Mouse (Mus musculus) skeletal muscle tissue, adult 2 months (tissue): ENCODE results near the gene Crebbp.
"Not testable (repeated sequence)": the region's sequence is repeated elsewhere in the genome, so short reads cannot be mapped to it uniquely, and the experiment has no call there.

ENCODE experiments used
- DNase-seq: peaks from one replicate; pipeline ENCODE4 v3.0.0-alpha.2; 2012; ENCODE audit warnings: low read depth, low spot score

The Crebbp gene

DNA sequence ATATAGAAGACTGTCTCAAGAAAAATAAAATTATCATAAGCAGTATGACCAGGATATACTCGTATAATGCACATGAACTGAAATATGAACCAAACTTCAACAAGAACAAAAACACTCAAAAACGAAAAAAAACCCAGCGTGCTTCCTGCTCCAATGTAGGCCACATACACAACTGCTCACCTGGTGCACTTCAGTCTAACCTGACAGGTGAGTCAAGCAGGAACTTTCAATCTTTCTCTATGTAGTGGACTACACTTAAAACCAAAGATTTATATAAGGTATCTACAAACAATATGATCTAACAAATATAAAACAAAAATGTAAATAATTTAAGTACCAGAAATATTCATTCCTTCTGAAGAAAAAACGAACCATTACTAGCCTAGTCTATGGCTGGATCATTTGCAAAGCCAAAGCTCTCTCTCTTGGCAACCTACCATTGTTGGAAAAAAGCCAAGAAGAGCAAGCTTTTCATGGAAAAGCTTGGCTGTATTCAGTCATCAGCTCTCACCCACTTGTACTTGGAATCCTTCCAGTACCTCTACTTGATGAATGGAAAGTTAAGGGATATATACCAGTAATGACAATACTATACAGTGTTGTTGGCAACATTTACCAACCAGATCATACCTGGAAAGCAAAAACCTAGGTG lies 53.4 kb downstream of the Crebbp start:
- peak; percentile 71 for DNase-seq

DNA sequence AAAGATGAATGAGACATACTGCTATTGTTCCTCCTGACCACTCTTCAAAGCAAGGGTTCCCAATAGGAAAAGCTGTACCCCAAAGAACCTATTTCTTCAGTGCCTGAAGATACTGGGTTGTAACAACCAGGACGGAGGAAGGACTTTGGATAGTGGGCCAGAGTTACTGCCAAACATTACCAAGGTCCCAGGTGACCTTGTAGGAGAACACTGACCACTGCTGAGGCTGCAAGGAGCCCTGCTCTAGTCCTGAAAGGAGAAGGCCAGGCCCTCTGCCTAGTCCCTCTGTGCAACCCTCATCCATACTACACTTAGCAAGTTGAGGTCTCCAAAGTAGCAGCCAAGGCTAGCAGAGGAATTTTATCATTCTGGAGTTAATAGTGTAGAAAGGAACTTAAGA lies 60.7 kb downstream of the Crebbp start:
- no peak for DNase-seq

DNA sequence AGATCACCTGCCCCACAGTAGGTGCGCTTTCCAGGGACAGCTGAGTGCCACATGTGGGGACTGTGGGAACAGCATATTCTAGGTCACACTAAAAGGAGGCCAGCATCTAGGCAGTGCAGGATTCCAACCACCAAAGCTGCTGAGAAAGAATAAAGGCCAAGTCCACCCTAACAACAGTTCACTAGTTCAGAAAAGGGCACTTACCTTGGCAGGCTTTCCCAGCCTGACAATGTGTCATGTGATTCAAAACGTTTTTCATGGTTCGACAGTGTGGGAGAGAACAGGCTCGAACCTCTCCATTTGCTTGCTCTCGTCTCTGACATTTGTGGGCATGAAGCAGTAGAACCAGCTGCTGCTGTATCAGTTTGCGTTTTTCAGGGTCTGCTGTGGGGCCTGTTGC lies 75.3 kb downstream of the Crebbp start:
- DNase-seq, result no peak

DNA sequence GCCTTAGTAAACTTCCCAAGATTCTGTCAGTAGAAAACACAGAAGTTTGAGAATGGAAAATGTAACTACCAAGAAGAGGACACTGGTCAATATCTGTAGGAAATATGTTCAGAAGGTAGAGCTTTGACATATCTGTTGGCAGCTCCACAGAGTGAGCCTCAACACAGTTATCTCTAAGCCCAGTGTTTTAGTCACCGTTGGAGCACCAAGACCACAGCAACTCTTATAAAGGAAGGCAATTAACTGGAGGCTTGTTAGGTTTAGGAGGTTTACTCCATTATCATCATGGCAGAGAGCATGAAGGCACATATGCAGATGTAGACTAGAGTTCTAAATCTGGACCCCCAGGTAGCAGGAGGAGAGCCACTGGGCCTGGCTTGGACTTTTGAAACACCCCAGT lies 80.0 kb downstream of the Crebbp start:
- no peak for DNase-seq

DNA sequence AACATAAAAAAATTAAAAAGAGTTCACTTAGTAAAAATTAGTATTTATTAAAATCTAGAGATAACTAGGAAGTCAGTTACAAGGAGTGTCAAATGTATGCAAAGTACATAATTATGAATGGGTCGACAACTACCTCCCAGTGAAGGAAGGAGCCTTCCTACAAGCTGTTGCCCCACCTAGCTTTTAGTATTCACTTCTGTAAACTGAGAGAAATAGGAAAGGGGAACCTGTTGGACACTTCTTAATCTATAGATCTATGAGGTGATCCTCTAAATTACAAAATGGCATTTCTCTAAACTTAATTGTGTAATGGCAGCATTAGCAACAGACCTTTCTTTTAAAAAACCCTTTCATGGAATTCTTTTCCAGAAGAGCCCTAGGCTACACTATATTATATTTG lies 84.9 kb downstream of the Crebbp start:
- no peak for DNase-seq

DNA sequence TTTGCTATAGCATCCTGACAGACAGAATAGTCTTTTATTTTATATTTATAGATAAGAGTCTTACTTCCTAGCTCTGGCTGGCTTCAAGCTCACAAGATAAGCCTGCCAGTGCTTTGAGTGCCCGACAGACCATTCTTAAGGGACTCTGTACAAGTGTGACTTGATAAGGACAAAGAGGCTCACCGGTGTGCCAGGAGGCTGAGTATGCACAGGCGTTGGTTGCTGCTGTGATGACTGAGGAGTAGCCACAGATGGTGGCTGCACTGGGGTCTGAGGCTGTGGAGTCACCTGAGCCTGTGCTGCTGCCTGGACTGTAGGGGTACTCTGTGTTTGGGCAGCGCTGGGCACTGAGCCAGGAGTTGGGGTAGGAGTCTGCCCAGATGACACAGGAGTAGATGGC lies 96.7 kb downstream of the Crebbp start:
- no peak for DNase-seq

DNA sequence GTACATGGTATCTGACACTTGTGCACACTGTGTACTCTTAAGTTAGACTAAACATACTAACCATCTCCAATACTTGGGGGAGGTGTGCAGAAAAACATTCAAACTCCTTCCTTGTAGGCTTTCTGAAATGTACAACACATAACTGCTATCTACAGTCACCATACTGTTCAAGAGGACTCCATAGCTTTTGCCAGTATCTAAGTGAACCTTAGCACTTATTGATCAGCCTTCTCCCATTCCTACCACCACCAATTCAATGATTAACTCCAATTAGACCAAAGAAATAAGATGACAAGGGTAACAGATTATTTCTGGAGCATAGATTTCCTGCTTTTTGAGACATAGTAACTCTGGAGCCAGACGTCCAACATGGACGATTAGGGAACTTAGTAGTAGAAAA lies 113.4 kb downstream of the Crebbp start:
- no peak for DNase-seq

DNA sequence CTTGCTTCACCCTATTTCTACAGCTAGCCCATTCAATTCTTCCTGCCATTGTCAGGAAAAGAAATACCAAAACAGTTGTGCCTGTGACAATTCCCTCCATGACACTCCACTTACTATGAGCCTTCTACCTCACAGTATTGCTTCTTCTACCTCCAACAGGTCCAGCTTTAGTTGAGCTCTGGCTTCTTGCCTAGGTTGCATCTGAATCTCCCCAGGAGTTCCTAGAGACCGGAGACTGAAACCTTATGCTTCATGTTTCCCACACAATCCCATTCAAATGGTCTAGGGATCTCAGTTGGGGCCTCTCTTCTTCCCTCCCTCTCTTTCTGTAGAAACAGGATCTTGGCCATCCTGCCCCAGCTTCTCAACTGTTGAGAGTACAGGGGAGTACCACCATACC lies 116.3 kb downstream of the Crebbp start:
- no peak for DNase-seq

DNA sequence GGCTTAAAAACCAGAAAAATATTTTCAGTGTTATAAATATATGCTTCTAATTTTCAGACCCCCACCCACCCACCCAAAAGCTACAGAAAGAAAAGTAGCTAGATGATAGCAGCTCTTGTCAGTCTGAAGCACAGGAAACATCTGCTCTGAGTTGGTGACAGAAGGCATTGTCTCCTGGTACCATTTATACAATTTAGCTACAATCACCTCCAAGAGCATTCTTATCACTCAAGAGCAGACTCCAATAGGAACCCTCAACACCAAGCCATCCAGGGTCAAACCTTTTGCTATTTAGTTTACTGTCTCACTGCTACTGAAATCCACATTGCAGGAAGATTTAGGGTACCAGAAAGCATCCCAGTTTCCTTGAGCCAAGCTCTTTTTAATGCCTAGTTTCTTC lies 116.9 kb downstream of the Crebbp start:
- DNase-seq, result no peak

DNA sequence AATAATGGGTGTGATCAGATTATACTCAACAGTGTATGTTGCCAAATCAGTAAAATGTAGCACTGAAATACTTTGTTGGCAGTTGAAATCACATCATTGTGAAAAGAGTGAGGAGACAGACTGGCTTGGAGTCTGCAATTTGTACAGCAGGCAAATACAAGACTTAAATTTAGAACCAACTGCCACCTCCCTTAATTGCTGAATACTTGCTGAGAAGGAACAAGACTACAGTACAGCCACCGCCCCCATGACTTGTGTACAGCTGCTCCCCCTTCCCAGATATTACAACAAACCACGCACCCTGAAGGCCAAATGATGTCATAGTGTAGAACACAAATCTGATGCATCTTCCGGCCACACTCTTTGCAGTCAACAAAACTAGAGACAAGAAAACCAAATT lies 117.7 kb downstream of the Crebbp start:
- DNase-seq, result no peak

DNA sequence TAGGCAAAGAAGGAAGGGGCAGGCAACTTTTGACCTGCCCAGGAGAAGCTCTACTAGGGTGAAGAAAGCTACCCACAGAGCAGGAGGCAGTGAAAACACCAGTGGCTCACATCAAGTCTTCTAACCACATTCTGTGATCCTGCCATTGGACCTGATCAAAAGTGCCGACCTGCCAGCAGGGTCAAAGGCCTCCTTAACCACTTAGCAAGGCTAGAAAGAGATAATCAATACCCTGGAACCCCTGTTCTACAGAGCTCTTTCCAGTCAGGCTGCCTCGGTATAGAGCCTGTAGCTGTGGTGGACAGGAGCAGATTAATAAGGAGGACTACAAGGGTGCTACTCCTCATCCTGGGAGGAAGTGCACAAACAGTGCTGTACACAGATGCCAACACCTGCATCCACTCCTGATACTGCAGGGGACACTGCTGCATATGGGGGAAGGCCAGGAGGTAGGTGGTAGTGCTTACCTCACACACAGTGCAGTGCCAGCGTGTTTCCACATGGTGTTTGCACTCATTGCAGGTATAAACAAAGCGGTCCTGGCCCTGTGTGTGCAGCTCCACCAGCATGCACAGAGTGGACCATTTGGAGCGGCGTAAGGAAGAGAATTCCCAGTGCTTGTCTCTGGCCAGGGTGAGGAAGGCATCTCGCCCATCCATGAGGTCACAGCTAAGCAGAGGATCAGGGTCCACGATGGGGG lies 126.4 kb downstream of the Crebbp start:
- no peak for DNase-seq

DNA sequence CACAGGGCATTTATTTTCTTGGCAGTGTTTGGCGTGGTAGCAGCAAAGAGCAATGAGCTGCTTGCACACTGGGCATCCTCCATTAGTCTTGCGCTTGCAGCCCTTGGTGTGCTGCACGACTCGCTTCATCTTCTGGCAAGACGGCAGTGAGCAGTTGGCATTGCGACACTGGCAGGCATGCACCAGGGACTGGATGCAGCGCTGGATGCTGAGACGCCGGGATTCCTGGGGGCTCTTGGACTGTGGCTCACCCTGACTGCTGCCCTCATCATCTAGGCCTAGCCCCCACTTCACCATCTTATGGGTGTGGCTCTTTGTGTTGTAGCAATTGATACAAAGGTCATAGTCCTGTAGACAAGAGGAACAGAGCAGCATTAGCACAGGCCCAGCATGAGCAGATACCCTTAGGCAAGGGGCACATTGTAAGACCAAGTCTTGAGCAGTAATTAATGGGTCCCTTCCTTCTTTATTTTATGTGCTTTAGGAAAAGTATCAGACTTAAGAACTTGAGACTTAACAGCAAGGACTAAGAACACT lies 127.9 kb downstream of the Crebbp start:
- DNase-seq, result no peak

DNA sequence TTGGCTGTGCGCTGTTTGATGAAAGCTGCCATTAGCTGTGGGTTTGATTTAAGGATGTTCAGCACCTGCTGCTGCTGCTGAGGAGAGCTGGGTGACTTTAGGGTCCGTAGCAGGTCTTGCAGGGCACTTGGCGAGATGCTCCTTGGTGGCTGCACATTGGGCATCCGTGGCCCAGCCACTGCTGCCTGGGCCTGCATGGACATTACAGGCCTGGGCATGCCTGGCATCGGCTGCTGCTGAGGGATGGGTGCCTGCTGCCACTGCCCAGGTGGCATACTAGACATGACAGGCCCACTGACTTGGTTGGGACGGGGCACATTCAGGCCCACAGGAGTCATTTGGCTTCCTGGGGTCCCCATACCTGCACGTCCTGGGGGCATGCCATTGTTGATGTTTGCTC lies 128.7 kb downstream of the Crebbp start:
- DNase-seq, result no peak

DNA sequence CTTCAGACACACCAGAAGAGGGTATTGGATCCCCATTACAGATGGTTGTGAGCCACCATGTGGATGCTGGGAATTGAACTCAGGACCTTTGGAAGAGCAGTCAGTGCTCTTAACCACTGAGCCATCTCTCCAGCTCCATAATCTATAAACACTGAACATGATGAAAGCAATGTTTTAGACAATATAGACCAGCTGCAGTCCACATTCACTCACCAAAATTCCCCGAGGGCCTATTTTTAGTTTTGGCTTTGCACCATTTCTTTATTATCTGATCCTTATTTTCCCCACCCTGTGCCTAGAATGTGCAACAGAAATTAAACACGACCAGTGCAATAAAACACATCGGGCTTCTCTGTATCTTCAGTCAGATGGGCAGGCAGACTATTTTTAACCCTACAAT lies 133.4 kb downstream of the Crebbp start:
- not testable (repeated sequence) for DNase-seq

DNA sequence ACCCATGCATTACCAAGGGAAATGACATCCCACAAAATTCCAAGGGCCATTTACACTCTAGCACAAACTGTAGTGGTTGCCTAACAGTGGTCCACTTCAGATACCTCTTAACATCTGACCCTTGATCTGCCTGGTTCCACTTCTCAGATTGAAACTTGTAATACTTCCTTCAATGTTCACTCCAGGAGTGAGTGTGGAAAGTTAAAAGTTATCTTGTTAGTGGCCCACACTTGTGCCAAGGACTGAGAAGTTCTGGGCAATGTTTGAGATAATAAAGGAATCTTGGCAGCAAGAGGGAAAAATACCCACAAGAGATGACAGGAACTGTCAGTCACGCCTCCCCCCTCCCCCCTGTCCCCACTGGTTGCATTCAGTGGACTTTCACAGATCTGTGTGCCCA lies 134.1 kb downstream of the Crebbp start:
- DNase-seq, result no peak

DNA sequence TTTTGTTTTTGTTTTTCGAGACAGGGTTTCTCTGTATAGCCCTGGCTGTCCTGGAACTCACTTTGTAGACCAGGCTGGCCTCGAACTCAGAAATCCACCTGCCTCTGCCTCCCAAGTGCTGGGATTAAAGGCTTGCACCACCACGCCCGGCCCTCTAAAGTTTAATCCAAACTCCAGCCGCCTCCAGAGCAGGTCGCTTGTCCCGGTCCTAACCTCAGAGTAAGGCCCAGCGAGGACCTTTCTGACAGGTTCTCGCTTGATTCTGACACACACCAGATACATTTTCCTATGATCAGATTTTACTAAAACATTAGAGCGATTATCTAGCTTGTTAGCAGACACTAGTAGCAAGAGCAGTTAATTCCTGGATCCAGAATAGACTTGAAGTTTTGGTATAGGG lies 135.5 kb downstream of the Crebbp start:
- not testable (repeated sequence) for DNase-seq

DNA sequence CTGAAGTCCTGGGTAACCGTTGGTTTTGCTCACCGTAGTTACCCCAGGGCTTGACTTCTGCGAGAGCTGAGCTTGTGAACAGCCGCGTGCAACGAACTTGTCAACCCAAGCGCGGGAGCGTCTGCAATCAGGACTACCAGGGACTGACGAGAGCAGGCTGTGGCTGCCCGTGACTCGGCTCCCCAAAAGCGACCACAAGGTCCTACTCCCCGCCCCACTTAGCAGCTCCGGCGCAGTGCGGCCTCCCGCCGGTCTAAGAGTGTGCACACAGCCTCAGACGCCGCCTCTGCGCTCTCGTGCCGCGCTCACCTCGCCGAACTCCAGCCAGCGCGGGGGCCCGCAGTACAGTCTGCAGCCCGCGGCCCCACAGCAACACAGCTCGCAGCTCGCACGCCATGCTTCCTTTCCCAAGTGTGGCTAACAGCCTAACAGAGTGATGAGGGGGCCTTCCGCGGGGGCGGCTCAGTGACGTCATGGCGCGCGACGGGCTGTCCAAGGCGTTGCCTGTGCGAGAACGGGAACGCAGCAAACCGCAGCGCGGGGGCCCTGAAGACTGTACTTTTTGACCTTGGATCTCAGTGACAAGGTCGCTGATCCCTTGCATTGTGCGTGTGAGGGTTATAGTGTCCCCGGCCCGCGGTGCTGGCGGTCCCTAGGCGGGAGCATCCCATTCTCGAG lies 136.3 kb downstream of the Crebbp start, which contains the start of gene Trap1:
Trap1 (minus strand) TSS at position 444 of the 678 bp plus-strand sequence.
- peak; percentile 88 for DNase-seq

DNA sequence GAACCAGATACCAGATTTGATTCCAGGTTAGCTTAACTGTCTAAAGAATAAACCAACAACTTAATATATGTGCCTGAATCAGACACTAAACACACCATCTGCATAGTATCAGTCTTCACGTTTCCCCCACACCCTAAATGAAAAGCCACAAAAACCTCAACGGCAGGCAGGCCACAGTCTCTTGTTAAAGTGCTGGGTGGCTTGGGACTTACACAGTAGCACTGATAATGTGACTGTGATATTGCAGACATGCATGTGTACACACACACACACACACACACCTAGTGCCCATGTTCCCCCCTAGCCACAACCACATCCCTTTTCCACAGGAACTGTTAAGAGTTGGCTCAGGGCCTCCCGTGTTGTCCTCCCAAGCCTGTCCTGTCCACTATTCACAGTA lies 139.0 kb downstream of the Crebbp start:
- DNase-seq, result no peak

DNA sequence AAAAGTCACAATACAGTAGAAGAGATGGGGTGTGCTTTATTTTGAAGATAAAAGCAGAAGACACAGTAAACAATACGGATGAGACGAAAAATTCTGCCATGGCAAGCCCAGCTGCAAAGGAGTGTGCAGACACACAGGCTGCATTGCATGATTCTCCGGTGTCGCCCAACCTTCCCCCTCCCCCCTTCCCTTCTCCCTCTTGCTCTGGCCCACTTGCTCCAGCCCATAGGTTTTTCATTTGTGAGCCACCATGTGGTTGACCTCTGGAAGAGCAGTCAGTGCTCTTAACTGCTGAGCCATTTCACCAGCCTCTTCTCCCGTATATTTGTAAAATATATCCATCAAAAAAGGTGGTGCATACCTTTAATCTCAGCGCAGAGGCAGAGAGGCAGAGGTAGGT lies 139.5 kb downstream of the Crebbp start:
- DNase-seq, result no peak

DNA sequence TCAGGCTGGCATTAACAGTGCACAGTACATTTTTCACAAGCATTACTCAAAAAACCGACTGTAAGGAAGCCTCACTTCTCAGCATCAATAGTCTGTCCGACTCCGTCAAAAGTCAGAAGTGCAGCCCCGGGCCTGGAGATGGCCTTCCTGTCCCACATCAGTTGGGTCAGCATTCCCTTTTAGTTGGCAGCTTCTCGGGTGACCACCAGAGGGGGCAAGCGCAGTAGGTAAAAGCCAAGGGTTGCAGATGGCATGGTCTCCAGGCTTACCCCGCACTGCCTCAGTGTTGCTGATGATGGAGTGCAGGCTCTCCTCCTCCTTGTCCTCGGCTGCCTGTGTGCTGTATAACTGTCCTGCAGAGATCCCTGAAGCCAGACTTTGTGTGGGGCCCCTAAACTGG lies 145.2 kb downstream of the Crebbp start:
- peak; percentile 28 for DNase-seq

DNA sequence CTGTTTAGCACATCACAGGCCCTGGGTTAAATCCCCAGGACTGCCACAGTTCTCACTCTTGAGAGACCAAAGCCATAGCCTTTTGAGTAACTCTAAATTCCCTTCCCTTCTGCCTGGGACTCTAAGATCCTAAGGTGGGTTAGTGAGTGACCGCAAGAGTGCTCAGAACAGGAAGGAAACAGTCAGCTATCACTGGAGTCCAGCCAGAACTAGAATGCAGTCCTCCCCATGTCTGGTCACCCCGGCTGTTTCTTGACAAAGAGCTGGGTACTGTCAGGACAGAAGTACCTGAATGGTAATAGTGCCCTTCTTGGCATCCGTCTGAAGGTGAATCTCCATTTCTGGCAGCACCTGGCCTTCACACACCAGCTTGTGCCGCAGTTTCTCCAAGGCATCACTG lies 148.9 kb downstream of the Crebbp start:
- DNase-seq, result no peak

DNA sequence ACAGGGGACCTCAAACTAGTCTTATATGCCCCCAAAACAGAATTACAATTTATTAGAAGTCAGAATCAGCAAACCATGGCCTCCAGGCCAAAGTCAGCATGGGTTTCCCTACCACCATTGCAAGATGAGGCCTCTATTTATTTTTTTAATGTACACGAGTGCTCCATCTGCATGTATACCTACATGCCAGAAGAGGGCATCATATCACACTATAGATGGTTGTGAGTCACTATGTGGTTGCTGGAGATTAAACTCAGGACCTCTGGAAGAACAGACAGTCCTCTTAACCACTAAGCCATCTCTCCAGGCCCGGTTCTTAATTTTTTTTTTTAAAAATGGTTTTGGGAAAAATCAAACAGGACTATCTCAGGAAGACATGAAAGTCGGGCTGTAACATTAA lies 160.0 kb downstream of the Crebbp start:
- DNase-seq, result no peak

DNA sequence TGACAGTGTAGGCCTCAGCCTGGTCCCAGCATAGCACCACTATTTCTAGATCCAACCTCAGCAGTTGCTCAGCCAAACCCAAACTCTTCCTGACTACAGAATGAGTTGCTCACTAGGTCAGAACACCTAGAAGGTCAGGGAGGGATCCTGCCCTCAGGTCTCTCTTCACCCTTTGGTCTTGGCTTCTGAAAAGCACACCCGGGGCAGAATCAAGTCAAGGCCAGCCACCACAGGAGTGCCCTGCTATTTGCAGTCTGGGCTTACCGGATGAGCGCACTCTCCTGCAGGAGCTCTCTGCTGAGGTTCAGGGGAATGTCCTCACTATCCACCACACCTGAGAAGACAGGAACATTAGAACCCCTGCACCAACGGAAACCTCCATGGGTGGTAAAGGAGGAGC lies 161.2 kb downstream of the Crebbp start:
- DNase-seq, result no peak
